Mouse (Mus musculus) megakaryocyte, embryonic 14.5 days (primary cell): ENCODE measurements at regions not wholly inside any gene's neighbourhood (a gene's known extent, or its start where the extent isn't known, plus 50 kb on each side); places are given as distances from the start of the nearest gene placed in this dataset.

Experiments
- H3K27me3 ChIP-seq: replicated peaks from 2 replicates; pipeline ENCODE3; 2012; ENCODE audit warnings: inconsistent platforms
- H3K36me3 ChIP-seq: replicated peaks from 2 replicates; pipeline ENCODE3; 2012; ENCODE audit warnings: low read length, inconsistent platforms, mixed read lengths
- H3K4me1 ChIP-seq: 2 replicates; pipeline ENCODE4 v1.6.1; 2012; ENCODE audit warnings: inconsistent platforms
- H3K4me3 ChIP-seq: replicated peaks from 2 replicates; pipeline ENCODE3; 2012; ENCODE audit warnings: moderate library complexity, mild to moderate bottlenecking, inconsistent platforms
- H3K9me3 ChIP-seq: 2 replicates; pipeline ENCODE4 v1.6.1; 2012; ENCODE audit warnings: inconsistent platforms
- FLI1 ChIP-seq: IDR thresholded peaks from 2 replicates; pipeline ENCODE4 v1.6.1; 2012; ENCODE audit warnings: low read length, inconsistent platforms, mixed read lengths
- GATA1 ChIP-seq: IDR thresholded peaks from 3 replicates; pipeline ENCODE4 v1.6.1; 2012; ENCODE audit warnings: mixed read lengths, low read length, inconsistent platforms, borderline replicate concordance

DNA sequence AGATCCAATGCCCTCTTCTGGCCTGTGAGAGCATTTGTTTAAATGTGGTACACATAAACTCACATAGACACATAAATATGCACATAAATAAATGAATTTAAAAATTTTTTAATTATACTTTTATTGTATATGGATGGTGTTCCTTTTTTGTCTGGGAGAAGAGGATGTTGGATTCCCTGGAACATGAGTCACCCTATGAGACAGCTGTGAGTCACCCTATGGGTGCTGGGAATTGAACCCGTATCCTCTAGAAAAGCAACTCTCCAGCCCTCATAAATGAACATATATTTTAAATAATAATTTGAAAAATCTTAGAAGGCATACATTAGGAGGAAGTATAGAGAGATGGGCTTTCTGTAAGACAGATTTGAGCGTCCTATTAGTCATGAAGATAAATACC lies 76.1 kb upstream of the Dynlt3 start:
- H3K4me1 ChIP-seq = no peaks in the 10 kb centered on the region
- H3K27me3 ChIP-seq = peaks cover 2% of the 10 kb centered on the region
- TF ChIP-seq GATA1 = no peak
- TF ChIP-seq FLI1 = no peak
- H3K36me3 ChIP-seq = no peaks in the 10 kb centered on the region
- H3K9me3 ChIP-seq = no peaks in the 10 kb centered on the region
- no peak overlapping the region for H3K4me3 ChIP-seq

DNA sequence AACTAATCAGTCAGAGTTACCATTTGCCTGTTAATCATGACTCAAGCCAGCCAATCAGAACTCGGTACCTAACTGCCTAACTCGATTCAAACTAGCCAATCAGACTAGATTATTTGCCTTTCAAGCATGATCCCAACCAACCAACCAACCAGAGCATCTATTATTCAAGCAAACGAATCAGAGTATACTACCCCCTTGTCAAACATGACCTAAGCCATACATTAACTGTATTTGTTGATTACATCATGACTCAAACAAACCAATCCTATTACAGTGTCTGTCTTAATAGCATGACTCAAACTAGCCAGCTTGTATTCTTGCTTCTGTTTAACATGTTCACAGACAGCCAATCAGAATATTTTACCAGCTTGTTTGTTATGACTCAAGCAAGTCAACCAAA lies 79.7 kb upstream of the Dynlt3 start:
- TF ChIP-seq GATA1 = no peak
- H3K4me3 ChIP-seq = no peak overlapping the region
- peaks cover 5% of the 10 kb centered on the region; the same call in 1 of the 2 replicates for H3K4me1 ChIP-seq
- H3K9me3 ChIP-seq = no peaks in the 10 kb centered on the region
- peaks cover 5% of the 10 kb centered on the region for H3K27me3 ChIP-seq
- no peaks in the 10 kb centered on the region for H3K36me3 ChIP-seq

DNA sequence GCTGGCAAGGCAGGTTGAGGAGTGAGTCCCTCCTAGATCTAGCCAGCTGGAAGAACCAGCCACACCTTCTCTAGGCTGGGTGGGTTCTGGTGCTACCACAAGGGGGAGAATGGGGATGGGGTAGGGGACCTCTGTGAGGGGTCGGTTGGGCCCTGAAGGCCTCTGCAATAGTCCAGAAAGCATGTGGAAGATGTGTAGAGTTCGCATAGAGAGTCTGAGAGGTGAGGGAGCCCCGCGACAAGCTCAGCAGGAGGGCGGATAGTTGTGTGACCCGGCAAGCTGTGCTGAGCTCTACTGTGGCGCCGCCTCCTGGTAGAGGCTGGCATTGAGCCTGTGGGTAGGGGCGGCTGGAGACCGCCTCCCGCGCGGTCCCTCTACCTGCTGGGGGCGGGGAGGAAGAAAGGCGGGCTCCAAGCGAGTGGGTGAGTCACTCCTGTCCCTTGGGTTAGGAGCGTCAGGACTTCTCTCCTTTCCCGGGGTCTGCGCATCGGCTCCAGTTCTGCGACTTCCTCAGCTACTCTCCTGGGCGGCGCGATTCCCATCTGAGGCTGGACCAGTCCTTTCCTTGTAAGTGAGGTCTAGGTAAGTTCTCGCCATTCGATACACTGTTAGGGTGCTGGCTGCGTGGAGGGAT lies 84.6 kb upstream of the Dynlt3 start:
- H3K9me3 ChIP-seq = no peaks in the 10 kb centered on the region
- peak overlapping the region; percentile 85 for H3K4me3 ChIP-seq
- no peaks in the 10 kb centered on the region for H3K36me3 ChIP-seq
- peaks cover 5% of the 10 kb centered on the region; the same call in 1 of the 2 replicates for H3K4me1 ChIP-seq
- H3K27me3 ChIP-seq = peaks cover 7% of the 10 kb centered on the region
- TF ChIP-seq GATA1 = no peak
- no peak for TF ChIP-seq FLI1

DNA sequence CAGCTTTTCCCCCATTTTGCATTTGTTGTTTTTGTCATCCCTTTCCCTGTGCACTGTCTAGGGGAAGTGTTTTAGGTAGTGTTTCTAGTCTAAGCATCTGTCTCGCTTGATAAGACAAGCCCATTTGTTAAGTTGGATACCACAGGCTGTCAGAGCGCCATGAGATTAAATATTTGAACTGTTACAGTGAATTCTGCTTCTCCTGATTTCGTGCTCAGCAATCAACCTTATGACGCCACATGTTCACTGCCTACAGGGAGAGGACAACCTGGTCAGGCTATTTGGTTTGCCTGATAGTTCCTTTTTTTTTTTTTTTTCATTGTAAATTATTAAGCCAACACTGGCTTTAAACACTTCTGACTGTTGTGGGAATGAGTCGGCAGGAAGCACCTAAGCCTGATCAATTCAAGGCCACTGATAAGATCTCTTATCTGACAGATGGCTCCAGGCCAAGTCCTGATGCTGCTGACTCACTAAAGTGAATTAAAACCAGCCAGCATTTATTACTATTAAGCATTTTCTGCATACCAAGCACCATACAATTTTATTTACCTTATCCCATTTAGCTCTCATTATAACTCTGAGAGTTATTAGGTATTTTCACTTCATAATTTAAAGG lies 90.3 kb upstream of the Dynlt3 start:
- no peaks in the 10 kb centered on the region for H3K36me3 ChIP-seq
- peaks cover 2% of the 10 kb centered on the region for H3K27me3 ChIP-seq
- no peaks in the 10 kb centered on the region for H3K4me1 ChIP-seq
- TF ChIP-seq GATA1 (no peak), FLI1 (no peak)
- no peak overlapping the region for H3K4me3 ChIP-seq
- H3K9me3 ChIP-seq = no peaks in the 10 kb centered on the region

DNA sequence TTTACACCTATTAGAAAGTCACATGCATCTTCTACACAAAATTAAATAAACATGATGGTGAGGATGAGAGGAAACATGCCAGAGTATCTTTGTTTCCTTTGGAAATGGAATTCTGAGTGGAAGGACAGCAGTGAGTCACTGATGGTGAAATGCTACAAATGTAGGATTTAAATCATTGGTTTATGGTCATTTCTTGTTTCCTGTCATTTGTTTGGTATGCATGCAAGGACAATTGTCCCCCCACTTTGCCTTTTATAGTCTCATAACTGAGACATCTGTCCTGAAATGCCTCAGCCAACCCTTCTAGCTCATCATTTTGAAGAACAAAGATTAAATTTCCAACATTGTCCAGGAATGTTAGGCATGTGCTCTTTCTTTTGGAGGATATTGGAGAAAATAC lies 77.2 kb upstream of the Hypm start:
- Histone ChIP-seq H3K9me3 (no peaks in the 10 kb centered on the region), H3K27me3 (peaks cover 3% of the 10 kb centered on the region), H3K4me1 (no peaks in the 10 kb centered on the region), H3K4me3 (no peak overlapping the region), H3K36me3 (no peaks in the 10 kb centered on the region)
- TF ChIP-seq FLI1 (no peak), GATA1 (no peak)

DNA sequence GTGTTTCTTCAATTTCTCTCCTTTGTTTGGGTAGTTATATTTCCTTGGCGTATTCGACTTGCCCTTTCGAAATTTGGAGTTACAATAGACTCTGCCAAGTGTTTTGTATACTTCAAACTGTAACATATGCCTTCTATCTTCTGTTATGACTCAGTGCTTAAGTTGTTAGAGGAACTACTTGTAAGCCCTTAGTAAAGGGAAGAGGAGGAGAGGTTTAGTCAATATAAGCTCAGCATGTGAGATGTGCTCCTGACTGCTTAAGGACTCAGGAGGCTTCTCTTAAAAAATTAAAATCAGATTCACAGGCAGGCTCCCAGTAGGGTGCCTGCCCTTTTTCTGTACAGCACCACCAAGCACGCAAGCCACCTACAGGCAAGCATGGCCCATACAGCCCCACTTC lies 69.2 kb upstream of the Hypm start:
- Histone ChIP-seq H3K27me3 (no peaks in the 10 kb centered on the region), H3K4me1 (no peaks in the 10 kb centered on the region), H3K9me3 (no peaks in the 10 kb centered on the region), H3K4me3 (no peak overlapping the region), H3K36me3 (no peaks in the 10 kb centered on the region)
- TF ChIP-seq GATA1 (no peak), FLI1 (no peak)

DNA sequence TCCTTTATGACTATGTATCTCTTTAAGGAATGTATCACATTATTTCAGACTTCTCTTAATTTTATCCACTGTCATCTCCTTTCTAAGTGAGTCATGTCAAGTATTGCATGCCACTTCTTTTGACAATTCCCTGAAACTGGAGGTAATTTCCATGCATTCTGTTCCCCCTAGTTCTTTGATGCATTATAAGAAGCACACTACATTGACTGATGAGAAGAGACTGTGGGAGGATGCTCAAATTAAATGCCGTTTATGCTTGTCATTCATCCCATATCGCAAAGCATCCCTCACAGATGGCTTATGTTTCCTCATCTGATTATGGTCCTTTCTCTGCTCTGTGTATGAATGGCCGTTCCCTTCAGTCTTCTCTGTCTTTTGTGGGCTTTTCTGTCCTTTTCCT lies 57.2 kb upstream of the Hypm start:
- Histone ChIP-seq H3K27me3 (no peaks in the 10 kb centered on the region), H3K4me3 (no peak overlapping the region), H3K4me1 (no peaks in the 10 kb centered on the region), H3K36me3 (no peaks in the 10 kb centered on the region), H3K9me3 (no peaks in the 10 kb centered on the region)
- TF ChIP-seq GATA1 (no peak), FLI1 (no peak)
